Mouse (Mus musculus) cerebellum, adult 11 months (tissue): Measurements from ENCODE around the gene Plxnd1.
A peak's percentile ranks its signal among the peaks of the same experiment; 100 is the strongest.

Experiments used
- DNase-seq: peaks from one replicate; pipeline ENCODE4 v3.0.0; 2022

The Plxnd1 gene

GRCm38 (mm10) chr6:115998758-115999157 is 4.0 kb upstream of the Plxnd1 start:
- no peak for DNase-seq

- no peak for DNase-seq
Measured at GRCm38 (mm10) chr6:115997726-115998311, 3.0 kb upstream of the Plxnd1 start.

GRCm38 (mm10) chr6:115996171-115996851 is 1.5 kb upstream of the Plxnd1 start:
- DNase-seq: no peak

- no peak for DNase-seq
Measured at GRCm38 (mm10) chr6:115995531-115995941, 731 bp upstream of the Plxnd1 start.

- DNase-seq: peak; percentile 54
Measured at GRCm38 (mm10) chr6:115994146-115994876, 494 bp downstream of the Plxnd1 start.

GRCm38 (mm10) chr6:115993463-115994145 is 1.2 kb downstream of the Plxnd1 start:
- DNase-seq: no peak

GRCm38 (mm10) chr6:115992981-115993380 is 1.8 kb downstream of the Plxnd1 start:
- no peak for DNase-seq

GRCm38 (mm10) chr6:115991881-115992620 is 2.8 kb downstream of the Plxnd1 start:
- no peak for DNase-seq

- no peak for DNase-seq
Measured at GRCm38 (mm10) chr6:115991108-115991880, 3.5 kb downstream of the Plxnd1 start.

GRCm38 (mm10) chr6:115990479-115990878 is 4.3 kb downstream of the Plxnd1 start:
- DNase-seq: no peak

GRCm38 (mm10) chr6:115990056-115990455 is 4.7 kb downstream of the Plxnd1 start:
- no peak for DNase-seq

GRCm38 (mm10) chr6:115989607-115990006 is 5.2 kb downstream of the Plxnd1 start:
- no peak for DNase-seq

GRCm38 (mm10) chr6:115989032-115989431 is 5.8 kb downstream of the Plxnd1 start:
- no peak for DNase-seq

- DNase-seq: no peak
Measured at GRCm38 (mm10) chr6:115987096-115987747, 7.6 kb downstream of the Plxnd1 start.

- no peak for DNase-seq
Measured at GRCm38 (mm10) chr6:115986472-115987095, 8.2 kb downstream of the Plxnd1 start.

GRCm38 (mm10) chr6:115985622-115986021 is 9.2 kb downstream of the Plxnd1 start:
- no peak for DNase-seq

GRCm38 (mm10) chr6:115984580-115984979 is 10.2 kb downstream of the Plxnd1 start:
- DNase-seq: no peak

GRCm38 (mm10) chr6:115983306-115984038 is 11.3 kb downstream of the Plxnd1 start:
- DNase-seq: no peak

GRCm38 (mm10) chr6:115982889-115983288 is 11.9 kb downstream of the Plxnd1 start:
- DNase-seq: no peak

- no peak for DNase-seq
Measured at GRCm38 (mm10) chr6:115978596-115978995, 16.2 kb downstream of the Plxnd1 start.
